17 mouse cellular contexts compared by ENCODE assay signal in genomic region chr2:18959008-18959407, GRCm38 (mm10). TPM values are rescaled to one million over a fixed set of nuclear protein-coding genes. Genes with fewer than 3 reads are reported as not detected.
DNase-seq lines count a peak whose midpoint lies in the region; ATAC-seq and TF ChIP-seq lines count a peak whose summit lies in the region.
"Had no signal": no experiment of that assay in that cellular context is flagged by ENCODE, and none has a peak within 500 bp of the region (broad histone marks: within the 10 kb centered on the region; RNA-seq: fewer than 3 reads in every experiment).

No protein-coding gene starts in this region.

- DNase-seq in CD4-positive, CD25-positive, alpha-beta regulatory T cell, adult 2 months (ENCODE audit: low read depth, low spot score): peak; percentile 81
- peak; percentile 79 for DNase-seq in T-cell, adult 2 months (ENCODE audit: low spot score)
- DNase-seq in liver, postnatal 0 days: no peak
- no peak for DNase-seq in retina, embryonic 14.5 days (ENCODE audit: low spot score)
- no peak for DNase-seq in embryo, embryonic 9.5 days (ENCODE audit: extremely low spot score)
- DNase-seq in gastrocnemius, postnatal 10 days: no peak
- DNase-seq: cerebellum, postnatal 25 days; heart, postnatal 10 days; midbrain, embryonic 14.5 days; right cerebral cortex, adult 18-20 months had no signal

- no peak overlapping the region for H3K9ac ChIP-seq in liver, postnatal 0 days (replicated peaks)
- H3K9ac ChIP-seq: embryonic facial prominence, embryonic 15.5 days; forebrain, embryonic 13.5 days; neural tube, embryonic 15.5 days had no signal

- no peak overlapping the region for H3K4me3 ChIP-seq in liver, postnatal 0 days (ENCODE audit: low read depth, low read length)
- H3K4me3 ChIP-seq: embryonic facial prominence, embryonic 15.5 days; forebrain, embryonic 13.5 days; left cerebral cortex, adult 2 months; neural tube, embryonic 15.5 days had no signal

- peaks cover 48% of the 10 kb centered on the region for H3K4me1 ChIP-seq in liver, postnatal 0 days (ENCODE audit: insufficient read depth)

- TF ChIP-seq EP300 in liver, postnatal 0 days (IDR thresholded peaks at IDR 0.05; ENCODE audit: low read depth): no peak

- 51% methylated on average over 6 of the region's 6 CpGs for WGBS in liver, postnatal 0 days (ENCODE audit: insufficient replicate concordance)

- peak overlapping the region; percentile 14; the same call in 1 of the 2 replicates for H3K4me2 ChIP-seq in liver, postnatal 0 days (ENCODE audit: low read depth, low read length)
- H3K4me2 ChIP-seq: embryonic facial prominence, embryonic 15.5 days; forebrain, embryonic 13.5 days; neural tube, embryonic 15.5 days had no signal

- ATAC-seq in liver, postnatal 0 days: no peak
- ATAC-seq in neutrophil, adult 5-6 weeks (ENCODE audit: extremely low read depth, insufficient number of reproducible peaks, low FRiP score, poor library complexity, severe bottlenecking): peak; percentile 75
- ATAC-seq: forebrain, embryonic 13.5 days; hindbrain, postnatal 0 days had no signal

- H3K36me3 ChIP-seq in liver, postnatal 0 days (replicated peaks; ENCODE audit: insufficient read depth, low read length): no peaks in the 10 kb centered on the region
- H3K36me3 ChIP-seq: embryonic facial prominence, embryonic 15.5 days; neural tube, embryonic 15.5 days had no signal

- H3K27me3 ChIP-seq in liver, postnatal 0 days (ENCODE audit: insufficient read depth, low read length): no peaks in the 10 kb centered on the region
- H3K27me3 ChIP-seq: embryonic facial prominence, embryonic 15.5 days; forebrain, embryonic 13.5 days; neural tube, embryonic 15.5 days had no signal

- no peak for TF ChIP-seq CTCF in liver, postnatal 0 days (IDR thresholded peaks at IDR 0.05; ENCODE audit: low read depth)

- H3K9me3 ChIP-seq in liver, postnatal 0 days (ENCODE audit: low read length): no peaks in the 10 kb centered on the region
- H3K9me3 ChIP-seq: embryonic facial prominence, embryonic 15.5 days; forebrain, embryonic 13.5 days; neural tube, embryonic 15.5 days had no signal

- no peak overlapping the region for H3K27ac ChIP-seq in liver, postnatal 0 days (ENCODE audit: low read depth)
- H3K27ac ChIP-seq: embryonic facial prominence, embryonic 15.5 days; forebrain, embryonic 13.5 days; hindbrain, postnatal 0 days; left cerebral cortex, adult 2 months; neural tube, embryonic 15.5 days had no signal

RNA-seq across cellular contexts. Expression of gene Pip4k2a, which starts 38.9 kb away (rescaled TPM):
- polyA plus RNA-seq in liver, postnatal 0 days (2015; fragmentation: Nextera tagmentation; extraction: Ambion mirVana): 6.7 and 8.0 TPM in 2 replicates
- 69.7 and 73.9 TPM in 2 replicates for total RNA-seq in neutrophil, adult 5-6 weeks (2017)
- 10 to 100 TPM; 13.6 to 13.8 TPM for total RNA-seq in gastrocnemius, postnatal 10 days (2021)

RNA-seq across cellular contexts. Expression of gene 4930426L09Rik, which starts 39.1 kb away (rescaled TPM):
- 0.21 and 0.24 TPM in 2 replicates for polyA plus RNA-seq in liver, postnatal 0 days (2015; fragmentation: Nextera tagmentation; extraction: Ambion mirVana)
- 3.1 and 3.7 TPM in 2 replicates for total RNA-seq in neutrophil, adult 5-6 weeks (2017)
- under 1 TPM; 0.21 to 0.36 TPM for total RNA-seq in gastrocnemius, postnatal 10 days (2021)
- polyA plus RNA-seq: lung, embryonic 16.5 days had no signal

Comparison
In these comparisons a context has a peak if more than half of its experiments do, and no peak if none do; other contexts are left out.
1. DNase-seq: peak in CD4-positive, CD25-positive, alpha-beta regulatory T cell, adult 2 months (single experiment) and T-cell, adult 2 months (single experiment); none in liver, postnatal 0 days (single experiment), retina, embryonic 14.5 days (single experiment), embryo, embryonic 9.5 days (single experiment) and gastrocnemius, postnatal 10 days (single experiment).